Mouse (Mus musculus) kidney, postnatal 0 days (tissue): ENCODE measurements around the gene Kcnip3. TPM values are rescaled to one million over a fixed set of nuclear protein-coding genes. Genes with fewer than 3 reads are reported as not detected.

Experiments
- ATAC-seq: fragments of 200-750 bp; cut with Nextera tagmentation; replicated peaks from 2 replicates; pipeline ENCODE4 v1.8.0; 2017; ENCODE audit warnings: low read depth, moderate number of reproducible peaks, moderate TSS enrichment, moderate library complexity; ENCODE audit not compliant: low FRiP score
- DNase-seq: peaks from one replicate; pipeline ENCODE4 v3.0.0-alpha.2; 2016; ENCODE audit warnings: low spot score
- H3K27ac ChIP-seq: fragments of 300-500 bp; sonication (generic); 2 replicates; pipeline ENCODE4 v1.5.1; 2014; ENCODE audit warnings: mild to moderate bottlenecking
- H3K27me3 ChIP-seq: fragments of 300-500 bp; sonication (generic); 2 replicates; pipeline ENCODE4 v1.6.1; 2014; ENCODE audit warnings: low read length, mixed read lengths; ENCODE audit not compliant: insufficient read depth
- H3K36me3 ChIP-seq: fragments of 300-500 bp; sonication (generic); 2 replicates; pipeline ENCODE4 v1.6.1; 2014; ENCODE audit warnings: low read length, mixed read lengths; ENCODE audit not compliant: insufficient read depth
- H3K4me1 ChIP-seq: fragments of 300-500 bp; sonication (generic); replicated peaks from 2 replicates; pipeline ENCODE4 v1.6.1; 2014; ENCODE audit warnings: antibody characterized with exemption, low read length, mixed read lengths; ENCODE audit not compliant: insufficient read depth
- H3K4me2 ChIP-seq: fragments of 300-500 bp; sonication (generic); 2 replicates; pipeline ENCODE4 v1.6.1; 2014; ENCODE audit warnings: mild to moderate bottlenecking, low read length, moderate library complexity, mixed read lengths
- H3K4me3 ChIP-seq: fragments of 300-500 bp; sonication (generic); replicated peaks from 2 replicates; pipeline ENCODE4 v1.5.1; 2014; ENCODE audit warnings: low read depth, low read length
- H3K9ac ChIP-seq: fragments of 300-500 bp; sonication (generic); 2 replicates; pipeline ENCODE4 v1.6.1; 2014; ENCODE audit warnings: low read depth, low read length
- H3K9me3 ChIP-seq: fragments of 300-500 bp; sonication (generic); replicated peaks from 2 replicates; pipeline ENCODE4 v1.6.1; 2016; ENCODE audit warnings: low read length, inconsistent platforms, mixed read lengths
- CTCF ChIP-seq: IDR thresholded peaks from 2 replicates; pipeline ENCODE4 v1.5.1; 2016; ENCODE audit warnings: antibody characterized with exemption, low read depth, mild to moderate bottlenecking, moderate library complexity
- WGBS: fragments of 180-500 bp; shearing (Covaris S2); extraction: QIAGEN DNeasy Blood & Tissue Kit; methylation state at CpG from one replicate; pipeline ENCODE4 v1.1.7; 2014; 5-methylcytosine and 5-hydroxymethylcytosine counted together
- polyA plus RNA-seq: library from polyadenylated mRNA; unstranded; fragments of >200 nt; fragmentation: Nextera tagmentation; extraction: Ambion mirVana; gene quantifications from 2 replicates; pipeline ENCODE4 v1.2.1, GENCODE M21; 2015

Gene Kcnip3
- polyA plus RNA-seq, 1 experiment from 2014 or later: 2.5 TPM

DNA sequence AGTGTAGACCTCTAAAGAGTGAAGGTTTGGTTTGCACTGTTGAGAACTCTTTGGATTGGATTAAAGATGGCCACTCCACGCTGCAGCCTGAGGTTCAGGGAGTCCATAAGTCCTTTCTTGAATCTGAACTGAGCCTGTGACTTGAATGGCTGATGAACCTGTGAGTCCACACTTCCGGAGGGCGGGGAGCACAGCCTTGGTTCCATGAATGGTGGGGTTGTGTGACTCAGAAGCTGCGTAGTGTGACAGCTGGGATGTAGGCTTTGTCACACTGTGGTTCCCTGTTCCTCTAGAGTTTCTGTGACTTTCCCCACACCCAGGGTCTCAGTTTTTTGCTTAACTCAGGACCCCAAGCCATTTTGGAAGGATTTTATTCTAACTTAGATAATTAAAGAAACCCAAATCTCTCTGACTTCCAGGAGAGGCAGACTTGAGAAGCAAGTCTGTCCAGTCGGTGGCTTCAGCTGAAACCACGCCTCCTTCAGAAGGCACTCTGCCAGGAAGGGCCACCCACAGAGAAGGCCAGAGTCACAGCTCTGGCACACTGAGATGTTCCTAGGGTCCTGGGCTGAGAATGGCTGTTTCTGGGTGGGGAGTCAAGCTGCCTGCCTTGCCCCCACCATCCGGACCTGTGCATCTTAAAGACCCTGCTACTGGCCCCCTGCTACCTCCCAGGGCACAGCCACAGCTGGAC is 13.8 kb downstream of the Kcnip3 start:
- H3K36me3 ChIP-seq: no peaks in the 10 kb centered on the region
- DNase-seq: no peak
- no peak overlapping the region for H3K4me2 ChIP-seq
- no peak overlapping the region for H3K4me3 ChIP-seq
- no peak; the same call in 1 of the 2 replicates for ATAC-seq
- no peaks in the 10 kb centered on the region for H3K9me3 ChIP-seq
- no peak overlapping the region for H3K9ac ChIP-seq
- no peak overlapping the region for H3K27ac ChIP-seq
- H3K4me1 ChIP-seq: peaks cover 3% of the 10 kb centered on the region; the same call in 1 of the 2 replicates
- 68% methylated on average over 7 of the region's 7 CpGs for WGBS
- no peaks in the 10 kb centered on the region for H3K27me3 ChIP-seq
- no peak for TF ChIP-seq CTCF

DNA sequence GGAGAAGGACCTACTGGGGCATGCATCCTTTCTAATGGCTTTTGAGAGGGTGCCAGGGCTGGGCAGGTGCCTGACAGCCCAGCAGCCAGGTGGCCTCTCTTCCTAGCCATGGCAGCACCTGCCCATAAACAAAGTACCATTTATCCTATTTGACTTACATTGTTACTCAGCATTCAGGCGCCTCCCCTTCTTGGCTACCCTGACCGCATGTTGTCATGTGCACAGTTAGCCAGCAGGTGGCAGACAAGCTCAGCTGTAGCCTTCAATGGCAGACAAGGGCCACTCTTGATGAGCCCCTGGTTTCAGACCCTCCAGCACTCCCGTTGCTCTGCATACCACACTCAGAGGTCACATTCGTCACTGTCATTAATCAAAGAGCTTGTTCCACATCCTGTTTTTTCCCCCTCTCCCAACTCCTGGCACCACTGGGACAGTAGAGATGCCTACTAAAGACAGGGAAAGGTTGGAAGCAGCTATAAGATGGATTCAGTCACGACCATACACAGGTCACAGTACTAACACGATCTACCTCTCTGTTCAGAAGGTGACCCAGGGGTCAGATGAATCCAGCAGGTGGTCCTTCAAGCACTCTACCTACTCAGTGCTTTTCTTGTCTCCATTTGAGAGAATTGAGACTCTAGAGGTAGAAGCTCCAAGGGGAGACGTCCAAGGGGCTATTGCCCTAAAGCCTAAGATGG is 14.7 kb downstream of the Kcnip3 start:
- no peak overlapping the region for H3K9ac ChIP-seq
- no peaks in the 10 kb centered on the region for H3K36me3 ChIP-seq
- no peaks in the 10 kb centered on the region for H3K27me3 ChIP-seq
- DNase-seq (peak; percentile 87), ATAC-seq (peak; percentile 52)
- no peaks in the 10 kb centered on the region for H3K9me3 ChIP-seq
- H3K4me1 ChIP-seq: peaks cover 3% of the 10 kb centered on the region; the same call in 1 of the 2 replicates
- no peak overlapping the region for H3K27ac ChIP-seq
- no peak overlapping the region for H3K4me2 ChIP-seq
- 32% methylated on average over 7 of the region's 7 CpGs for whole genome bisulfite sequencing
- H3K4me3 ChIP-seq: no peak overlapping the region
- peak; percentile 97 for TF ChIP-seq CTCF

DNA sequence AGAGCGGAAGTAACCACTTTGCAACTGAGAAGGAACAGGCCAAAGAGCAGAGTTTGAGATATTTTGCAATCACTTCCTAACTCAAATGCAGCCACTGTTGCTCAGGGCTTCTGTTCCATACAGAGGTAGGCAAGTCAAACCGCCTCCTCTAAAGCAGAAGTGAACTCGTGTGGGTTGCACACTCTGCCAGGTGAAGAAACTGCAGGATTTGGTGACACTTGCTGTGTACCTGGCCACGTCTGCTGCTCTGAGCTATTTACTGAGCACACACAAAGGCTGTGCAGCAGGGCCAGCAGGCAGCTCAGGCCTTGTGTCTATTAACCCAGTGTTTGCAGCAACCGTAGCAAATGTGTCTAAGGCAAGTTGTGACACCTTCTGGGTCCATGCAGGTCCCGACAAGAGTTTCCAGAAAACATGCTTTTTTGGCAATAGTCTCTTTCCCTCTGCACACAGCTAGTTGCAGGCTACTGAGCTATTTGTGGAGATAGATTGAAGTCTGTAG is 15.7 kb downstream of the Kcnip3 start:
- WGBS: 86% methylated on average over 6 of the region's 6 CpGs
- H3K27me3 ChIP-seq: no peaks in the 10 kb centered on the region
- H3K9ac ChIP-seq: no peak overlapping the region
- H3K9me3 ChIP-seq: no peaks in the 10 kb centered on the region
- H3K36me3 ChIP-seq: no peaks in the 10 kb centered on the region
- ATAC-seq: no peak
- no peak for DNase-seq
- H3K4me3 ChIP-seq: no peak overlapping the region
- H3K4me1 ChIP-seq: no peaks in the 10 kb centered on the region; the same call in 1 of the 2 replicates
- TF ChIP-seq CTCF: no peak
- H3K4me2 ChIP-seq: no peak overlapping the region
- no peak overlapping the region for H3K27ac ChIP-seq

DNA sequence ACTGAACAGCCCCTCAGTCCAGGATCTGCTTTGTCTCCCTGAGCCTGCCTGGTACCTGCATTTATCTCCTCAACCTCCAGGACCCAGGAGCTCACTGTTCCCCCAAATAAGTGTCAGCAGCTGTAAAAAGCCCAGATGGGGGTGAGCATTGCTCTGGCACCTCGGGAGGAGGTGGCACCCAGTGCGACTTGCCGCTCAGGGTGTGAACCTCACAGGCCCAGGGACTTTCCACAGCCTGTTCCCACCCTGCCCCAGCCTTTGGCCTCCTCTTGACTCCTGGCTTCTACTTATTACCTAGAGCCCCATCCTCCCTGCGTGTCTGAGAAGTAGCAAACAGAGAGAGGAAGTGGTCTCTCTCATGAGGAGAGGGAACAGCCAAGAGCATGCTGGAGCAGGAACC is 16.7 kb downstream of the Kcnip3 start:
- no peak overlapping the region for H3K4me3 ChIP-seq
- no peak overlapping the region for H3K9ac ChIP-seq
- no peak overlapping the region for H3K4me2 ChIP-seq
- no peak overlapping the region for H3K27ac ChIP-seq
- no peak for TF ChIP-seq CTCF
- DNase-seq: no peak
- H3K9me3 ChIP-seq: no peaks in the 10 kb centered on the region
- WGBS: 36% methylated on average over 4 of the region's 4 CpGs
- no peaks in the 10 kb centered on the region for H3K36me3 ChIP-seq
- H3K27me3 ChIP-seq: no peaks in the 10 kb centered on the region
- H3K4me1 ChIP-seq: no peaks in the 10 kb centered on the region
- ATAC-seq: no peak

DNA sequence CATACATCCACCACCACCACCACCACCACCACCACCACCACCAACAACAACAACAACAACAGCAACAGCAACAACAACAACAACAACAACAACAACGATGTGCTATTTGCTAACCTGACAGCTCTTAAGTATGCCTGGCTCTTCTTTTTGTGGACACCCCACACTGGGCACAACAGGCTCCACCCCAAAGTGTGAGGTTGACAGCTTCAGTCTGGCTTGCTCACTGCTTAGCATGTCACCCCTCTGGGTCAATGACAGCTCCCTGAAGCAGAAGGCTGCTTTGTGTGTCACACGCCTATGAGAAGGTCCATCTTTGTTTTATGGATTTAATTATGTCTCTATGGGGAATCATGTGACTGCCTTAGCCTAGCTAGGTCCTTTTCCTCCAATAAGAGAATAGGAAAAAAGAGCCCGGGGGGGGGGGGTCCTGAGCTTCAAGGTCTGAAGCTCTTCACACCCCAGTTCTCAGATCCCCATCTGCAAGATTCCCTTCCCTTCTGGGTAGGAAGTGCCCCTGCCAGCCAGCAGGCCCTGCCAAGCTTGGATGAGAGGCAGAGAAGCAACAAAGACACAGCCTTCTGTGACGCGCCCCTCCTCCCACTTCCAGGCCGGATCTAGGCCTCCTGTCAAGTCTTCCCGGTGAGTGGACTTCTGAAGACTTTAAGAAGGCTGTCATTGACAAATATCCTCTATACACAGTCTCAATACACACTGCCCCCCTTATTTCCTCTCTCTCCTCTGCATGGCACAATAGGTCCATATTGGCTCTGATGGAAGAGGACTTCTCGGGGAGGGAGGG is 17.9 kb downstream of the Kcnip3 start:
- Histone ChIP-seq H3K27ac (no peak overlapping the region), H3K4me3 (no peak overlapping the region), H3K27me3 (no peaks in the 10 kb centered on the region), H3K4me2 (no peak overlapping the region), H3K36me3 (no peaks in the 10 kb centered on the region), H3K4me1 (no peaks in the 10 kb centered on the region), H3K9me3 (no peaks in the 10 kb centered on the region), H3K9ac (no peak overlapping the region)
- ATAC-seq: no peak
- DNase-seq: no peak
- WGBS: 57% methylated on average over 8 of the region's 8 CpGs
- no peak for TF ChIP-seq CTCF

DNA sequence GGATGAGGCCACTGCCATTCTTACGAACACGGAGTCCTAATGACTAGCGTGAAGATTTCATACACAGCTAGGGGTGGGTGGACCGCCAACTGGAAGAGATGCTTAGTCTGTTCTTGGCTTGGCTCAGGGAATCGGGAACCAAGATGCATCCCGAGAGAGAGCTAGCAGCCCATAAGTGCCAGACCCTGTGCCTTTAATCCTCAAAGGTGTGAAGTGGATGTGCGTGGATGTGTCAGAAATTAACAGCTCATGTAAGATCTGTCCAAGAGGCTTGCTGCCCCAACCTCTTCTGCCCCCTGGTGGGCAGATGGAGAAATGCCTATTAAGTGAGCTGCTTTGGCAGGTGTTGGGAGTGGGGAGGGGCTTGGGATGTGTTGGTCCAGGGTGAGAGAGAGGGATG is 20.8 kb downstream of the Kcnip3 start:
- Histone ChIP-seq H3K9me3 (no peaks in the 10 kb centered on the region), H3K4me2 (no peak overlapping the region), H3K4me3 (no peak overlapping the region), H3K36me3 (no peaks in the 10 kb centered on the region), H3K9ac (no peak overlapping the region), H3K4me1 (no peaks in the 10 kb centered on the region), H3K27me3 (no peaks in the 10 kb centered on the region), H3K27ac (no peak overlapping the region)
- 53% methylated on average over 7 of the region's 7 CpGs for WGBS
- DNase-seq (peak; percentile 67), ATAC-seq (no peak)
- peak; percentile 87 for TF ChIP-seq CTCF
